Mouse (Mus musculus) liver, embryonic 18 days (tissue): ENCODE data around the gene Serpinb3c. TPM values are rescaled to one million over a fixed set of nuclear protein-coding genes. Genes with fewer than 3 reads are reported as not detected.

Source experiments
- polyA plus RNA-seq: library from polyadenylated mRNA; depleted of rRNA; stranded (reverse); fragments of >200 nt; gene quantifications from 2 replicates; pipeline ENCODE4 v1.2.3, GENCODE M21; 2012; rRNA removed

Serpinb3c gene
- not detected in 2 replicates for polyA plus RNA-seq

GRCm38 (mm10) chr1:107278261-107278660 is at the start of gene Serpinb3c, which contains the start of gene Serpinb3b:
TSS of gene Serpinb3c (minus strand) at chr1:107278371.
TSS of gene Serpinb3b (minus strand) at chr1:107278361.

Other genes with a start within 250 kb of the Serpinb3c start
- not detected in 2 replicates for gene Serpinb3a, start 226.1 kb downstream of the Serpinb3c start, polyA plus RNA-seq
- gene Serpinb3d, start 194.9 kb downstream of the Serpinb3c start, polyA plus RNA-seq: not detected in 2 replicates
- gene Serpinb3b, start within 50 bp of the Serpinb3c start, polyA plus RNA-seq: not detected in 2 replicates
- gene Serpinb11, start 82.8 kb upstream of the Serpinb3c start, polyA plus RNA-seq: not detected in 2 replicates
- 0.03 TPM in 1 of 2 replicates, not detected in the other for gene Serpinb7, start 121.3 kb upstream of the Serpinb3c start, polyA plus RNA-seq
- 1.8 and 1.9 TPM in 2 replicates for gene Serpinb2, start 233.1 kb upstream of the Serpinb3c start, polyA plus RNA-seq